Mouse (Mus musculus): ENCODE data around the gene Sirt3. TPM values are rescaled to one million over a fixed set of nuclear protein-coding genes. Genes with fewer than 3 reads are reported as not detected.
A peak's percentile ranks its signal among the peaks of the same experiment; 100 is the strongest.

Sirt3 gene
- total RNA-seq (2021): 63.5 and 64.7 TPM in 2 replicates
- long read RNA-seq, experiment 1, transcript Sirt3-202 (7 exons, 1,416 nt): major isoform, 25 of 68 reads
- long read RNA-seq, experiment 1, partial matches to known transcripts: 4 of 68 reads
- long read RNA-seq, experiment 1, other reads (novel, unspliced or antisense): 37 of 68 reads
- long read RNA-seq, experiment 2, transcript Sirt3-202 (7 exons, 1,416 nt): major isoform, 27 of 85 reads
- long read RNA-seq, experiment 2, partial matches to known transcripts: 7 of 85 reads
- long read RNA-seq, experiment 2, other reads (novel, unspliced or antisense): 49 of 85 reads

DNA sequence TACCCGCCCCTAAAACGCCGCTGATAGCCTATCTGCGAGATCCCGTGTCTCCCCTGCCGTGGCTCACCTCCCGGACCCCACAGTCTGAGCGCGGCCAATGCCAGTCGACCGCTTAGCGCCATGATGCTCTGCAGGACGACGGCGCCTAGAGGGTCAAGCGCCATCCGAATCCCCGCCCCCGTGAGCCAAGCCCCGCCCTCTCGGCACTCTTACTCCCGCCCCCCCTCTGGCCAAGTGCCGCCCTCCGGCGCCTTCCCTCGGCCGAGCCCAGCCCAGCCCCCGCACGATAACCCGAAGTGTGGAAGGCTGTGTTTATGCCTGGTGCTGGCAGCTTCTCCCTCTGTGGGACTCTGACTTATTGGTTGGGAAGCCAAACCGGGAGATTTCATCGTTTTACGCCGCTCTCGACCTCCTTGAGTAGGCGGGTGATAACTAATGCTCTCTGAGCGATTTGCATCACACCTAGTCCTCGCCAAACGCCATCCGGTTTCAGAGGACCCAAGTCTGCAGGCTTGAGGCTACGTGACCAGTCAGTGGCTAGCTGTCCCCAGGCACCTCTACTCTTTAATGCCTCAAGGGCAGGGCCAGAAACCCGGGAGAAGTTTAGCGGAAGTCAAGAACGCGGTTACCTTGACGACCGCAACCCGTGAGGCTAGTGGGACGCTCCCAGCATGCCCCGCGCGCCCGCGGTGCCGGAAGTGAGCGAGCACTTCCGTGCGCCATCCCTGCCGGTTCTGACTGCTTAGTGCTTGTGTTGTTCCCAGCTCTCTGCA, at the start of gene Sirt3, which contains the start of gene Psmd13:
Sirt3 (minus strand) TSS at position 614 of the 773 bp plus-strand sequence.
Psmd13 (plus strand) TSS at position 273 of the 773 bp plus-strand sequence.
- peak; percentile 97 for DNase-seq

DNA sequence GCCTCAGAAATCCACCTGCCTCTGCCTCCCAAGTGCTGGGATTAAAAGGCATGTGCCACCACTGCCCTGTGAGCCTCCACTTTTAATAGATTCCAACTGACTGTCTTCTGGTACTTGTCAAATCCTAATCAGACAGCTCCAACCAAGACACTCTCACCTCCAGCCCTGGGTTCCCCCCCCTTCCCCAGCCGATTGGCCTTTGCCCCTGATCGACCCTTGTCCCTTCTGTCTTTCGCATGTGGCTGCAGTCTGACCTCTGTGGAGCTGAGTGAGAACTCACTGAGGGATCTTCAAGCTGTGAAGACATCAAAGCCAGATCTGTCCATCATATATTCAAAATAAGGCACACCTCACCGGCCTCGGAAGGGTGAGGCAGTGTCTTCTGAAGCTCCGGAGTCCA, 45.1 kb upstream of the Sirt3 start:
- DNase-seq: no peak

DNA sequence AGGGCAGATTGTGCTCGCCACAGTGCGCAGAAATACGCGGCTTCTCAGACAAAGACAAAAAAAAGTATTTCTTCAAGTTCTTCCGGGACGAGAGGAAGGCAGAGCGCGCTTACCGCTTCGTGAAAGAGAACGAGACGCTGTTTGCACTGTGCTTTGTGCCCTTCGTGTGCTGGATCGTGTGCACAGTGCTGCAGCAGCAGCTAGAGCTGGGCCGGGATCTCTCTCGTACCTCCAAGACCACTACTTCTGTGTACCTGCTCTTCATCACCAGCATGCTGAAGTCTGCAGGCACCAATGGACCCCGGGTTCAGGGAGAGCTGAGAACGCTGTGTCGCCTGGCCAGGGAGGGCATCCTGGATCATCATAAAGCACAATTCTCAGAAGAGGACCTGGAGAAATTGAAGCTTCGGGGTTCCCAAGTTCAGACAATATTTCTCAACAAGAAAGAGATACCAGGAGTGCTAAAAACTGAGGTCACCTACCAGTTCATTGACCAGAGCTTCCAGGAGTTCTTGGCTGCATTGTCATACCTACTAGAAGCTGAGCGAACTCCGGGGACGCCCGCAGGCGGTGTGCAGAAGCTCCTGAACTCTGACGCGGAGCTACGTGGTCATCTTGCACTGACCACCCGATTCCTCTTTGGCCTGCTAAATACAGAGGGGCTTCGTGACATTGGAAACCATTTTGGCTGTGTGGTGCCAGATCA, 41.1 kb upstream of the Sirt3 start:
- DNase-seq: no peak

DNA sequence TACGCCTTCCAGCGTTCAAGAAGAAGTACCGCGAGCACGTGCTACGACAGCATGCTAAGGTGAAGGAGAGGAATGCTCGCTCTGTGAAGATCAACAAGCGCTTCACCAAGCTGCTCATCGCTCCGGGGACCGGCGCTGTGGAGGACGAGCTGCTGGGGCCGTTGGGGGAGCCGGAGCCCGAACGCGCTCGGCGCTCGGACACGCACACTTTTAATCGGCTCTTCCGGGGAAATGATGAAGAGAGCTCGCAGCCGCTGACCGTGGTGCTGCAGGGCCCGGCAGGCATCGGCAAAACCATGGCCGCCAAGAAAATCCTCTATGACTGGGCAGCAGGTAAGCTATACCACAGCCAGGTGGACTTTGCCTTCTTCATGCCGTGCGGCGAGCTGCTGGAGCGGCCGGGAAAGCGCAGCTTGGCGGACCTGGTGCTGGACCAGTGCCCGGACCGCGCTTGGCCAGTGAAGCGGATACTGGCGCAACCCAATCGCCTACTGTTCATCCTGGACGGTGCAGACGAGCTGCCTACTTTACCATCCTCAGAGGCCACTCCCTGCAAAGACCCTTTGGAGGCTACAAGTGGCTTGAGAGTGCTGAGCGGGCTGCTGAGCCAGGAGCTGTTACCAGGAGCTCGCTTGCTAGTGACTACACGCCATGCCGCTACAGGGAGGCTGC, 40.4 kb upstream of the Sirt3 start:
- DNase-seq: peak; percentile 77

DNA sequence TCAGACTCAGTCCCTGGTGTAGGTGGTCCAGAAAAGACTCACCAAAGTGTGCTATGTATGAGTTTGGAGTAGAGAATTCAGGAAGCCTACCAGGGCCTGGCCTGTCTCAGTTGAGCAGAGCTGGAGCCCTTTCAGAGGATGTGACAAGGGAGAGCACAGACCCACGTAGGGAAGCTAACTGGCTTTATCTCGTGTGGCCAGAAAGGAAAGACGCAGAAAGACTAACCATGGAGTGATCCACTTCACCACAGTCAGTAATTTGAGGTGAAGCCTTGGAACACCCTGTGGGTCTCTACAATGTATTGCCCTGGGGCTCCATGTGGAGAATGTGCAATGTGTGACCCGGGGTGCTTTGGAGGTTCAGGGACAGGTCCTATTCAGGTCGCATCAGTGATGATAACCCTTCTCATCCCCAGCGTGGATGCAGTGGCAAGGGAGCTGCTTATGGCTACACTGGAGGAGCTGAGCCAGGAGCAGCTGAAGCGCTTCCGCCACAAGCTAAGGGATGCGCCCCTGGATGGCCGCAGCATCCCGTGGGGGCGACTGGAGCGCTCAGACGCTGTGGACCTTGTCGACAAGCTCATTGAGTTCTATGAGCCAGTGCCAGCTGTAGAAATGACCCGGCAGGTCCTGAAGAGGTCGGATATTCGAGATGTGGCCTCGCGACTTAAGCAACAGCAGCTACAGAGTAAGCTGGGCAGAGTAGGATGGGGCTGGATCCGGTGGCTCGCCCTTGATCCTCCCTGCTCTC, 39.3 kb upstream of the Sirt3 start:
- DNase-seq: no peak

DNA sequence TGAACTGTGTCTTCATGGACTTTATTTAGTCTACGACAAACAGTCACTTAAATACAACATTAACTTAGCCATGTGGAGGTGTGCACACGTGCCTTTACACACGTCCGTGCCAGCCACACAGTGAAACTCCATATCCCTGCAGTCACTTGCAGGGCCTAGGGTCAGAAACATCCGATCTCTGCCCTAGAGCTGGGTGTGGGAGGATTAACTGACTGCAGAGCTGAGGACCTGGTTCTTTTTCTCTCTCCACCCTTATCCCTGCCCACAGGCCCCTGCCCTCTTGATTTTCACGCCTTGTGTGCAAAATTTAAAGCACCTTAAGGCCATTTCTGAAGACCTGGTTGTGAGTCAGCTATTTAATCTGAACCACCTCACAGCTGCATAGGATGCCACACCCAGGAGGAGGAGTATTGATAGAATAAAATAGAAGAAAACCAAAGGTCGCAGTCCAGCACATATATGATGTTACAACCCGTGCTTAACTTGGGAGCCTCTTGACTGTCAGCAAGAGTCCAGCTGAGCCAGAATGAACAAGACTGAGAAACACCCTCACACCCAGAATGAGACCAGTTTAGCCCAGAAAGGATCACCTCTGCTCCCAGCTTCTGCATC, 38.4 kb upstream of the Sirt3 start, which contains the start of gene Nlrp6:
Nlrp6 (plus strand) TSS at position 485 of the 612 bp plus-strand sequence.
- DNase-seq: no peak

DNA sequence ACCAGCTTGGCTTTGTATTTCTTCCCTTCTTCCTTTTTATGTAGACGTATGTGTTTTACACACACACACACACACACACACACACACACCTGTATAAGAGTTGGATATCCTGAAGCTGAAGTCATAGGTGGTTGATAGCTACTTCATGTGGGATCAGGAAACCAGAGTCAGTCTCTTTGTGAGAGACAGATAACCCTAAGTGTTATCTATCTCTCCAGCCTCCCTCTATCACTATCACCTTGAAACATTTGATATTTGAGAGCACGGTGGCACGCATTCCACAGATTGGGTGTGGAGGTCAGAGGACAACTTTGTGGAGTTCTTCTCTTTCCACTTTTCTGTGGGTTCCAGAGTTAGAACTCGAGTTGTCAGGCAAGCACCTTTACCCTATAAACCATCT, 37.8 kb upstream of the Sirt3 start:
- no peak for DNase-seq

DNA sequence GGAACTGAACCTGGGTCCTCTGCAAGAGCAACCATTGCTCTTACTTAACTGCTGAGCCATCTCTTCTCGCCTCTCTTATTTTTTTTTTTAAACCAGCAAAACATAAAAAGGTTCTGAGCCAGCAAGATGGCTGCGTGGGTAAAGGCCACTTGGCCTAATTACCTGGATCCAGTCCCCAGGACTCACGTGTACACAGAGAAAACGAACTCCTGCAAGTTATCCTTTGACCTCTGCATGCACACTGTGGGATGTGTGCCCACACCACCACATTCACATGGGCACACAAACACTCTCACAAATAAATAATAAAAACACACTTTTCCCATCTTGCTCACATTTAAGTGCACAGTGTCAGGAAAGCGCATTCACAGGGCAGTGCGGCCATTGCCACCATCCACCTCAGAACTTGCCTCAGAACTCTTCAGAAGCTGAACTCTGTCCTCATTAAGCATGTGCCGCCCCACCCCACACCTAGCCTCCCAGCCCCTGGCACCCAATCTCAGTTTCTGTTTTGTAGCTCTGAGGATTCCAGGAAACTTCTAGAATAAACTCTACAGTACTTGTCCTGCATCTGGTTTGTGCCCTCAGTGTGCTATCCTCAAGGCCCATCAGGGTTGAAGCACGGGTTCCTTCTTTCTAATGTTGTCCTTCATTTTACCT, 32.1 kb upstream of the Sirt3 start:
- no peak for DNase-seq

DNA sequence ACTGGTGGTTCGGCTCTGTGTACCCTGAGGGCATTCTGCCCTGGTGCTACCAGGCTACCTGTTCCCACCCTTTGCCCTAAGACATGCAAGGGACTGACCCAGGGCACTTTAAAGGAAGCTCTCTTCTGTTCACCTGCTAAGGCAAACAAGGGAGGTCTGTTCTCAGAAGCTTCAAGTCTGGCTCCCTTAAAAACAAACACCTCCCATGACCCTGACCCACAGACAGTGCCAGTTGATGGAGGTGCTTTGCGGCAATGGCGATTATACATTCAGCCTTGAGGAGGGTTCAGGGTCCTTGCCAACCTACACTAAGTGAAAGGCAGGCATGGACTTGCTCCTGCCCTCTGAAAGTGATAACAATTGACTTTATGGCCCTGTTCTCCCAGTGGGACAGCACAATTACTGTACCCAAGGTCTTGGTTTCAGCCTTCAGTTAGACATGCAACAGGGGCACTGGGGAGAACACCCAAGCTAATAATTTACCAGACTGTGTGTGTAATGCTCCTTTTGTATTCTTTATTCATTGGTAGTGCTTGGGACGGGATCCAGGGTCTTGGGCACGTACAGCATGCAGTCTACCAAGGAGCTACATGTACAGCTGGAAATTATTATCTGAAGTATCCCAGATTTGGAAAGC, 30.9 kb upstream of the Sirt3 start:
- no peak for DNase-seq

DNA sequence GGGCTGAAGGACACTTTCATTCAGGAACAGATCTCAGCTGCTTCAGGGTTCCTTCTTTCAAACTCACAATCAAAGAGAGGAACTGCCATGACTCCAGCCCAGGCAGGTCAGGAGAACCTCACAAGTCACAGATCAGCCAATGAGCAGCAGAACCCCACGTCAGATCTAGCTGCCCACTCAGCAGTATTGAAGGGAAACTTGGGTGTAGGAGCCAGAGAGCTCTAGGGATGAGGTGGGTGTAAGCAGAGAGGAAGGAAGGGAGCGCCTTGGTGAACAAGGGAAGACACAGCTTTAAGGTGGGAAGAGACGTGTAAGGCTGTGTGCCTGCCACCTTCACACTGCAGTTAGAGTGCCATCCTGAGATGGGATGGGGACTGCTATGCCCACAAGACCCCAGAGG, 30.2 kb upstream of the Sirt3 start:
- DNase-seq: no peak

DNA sequence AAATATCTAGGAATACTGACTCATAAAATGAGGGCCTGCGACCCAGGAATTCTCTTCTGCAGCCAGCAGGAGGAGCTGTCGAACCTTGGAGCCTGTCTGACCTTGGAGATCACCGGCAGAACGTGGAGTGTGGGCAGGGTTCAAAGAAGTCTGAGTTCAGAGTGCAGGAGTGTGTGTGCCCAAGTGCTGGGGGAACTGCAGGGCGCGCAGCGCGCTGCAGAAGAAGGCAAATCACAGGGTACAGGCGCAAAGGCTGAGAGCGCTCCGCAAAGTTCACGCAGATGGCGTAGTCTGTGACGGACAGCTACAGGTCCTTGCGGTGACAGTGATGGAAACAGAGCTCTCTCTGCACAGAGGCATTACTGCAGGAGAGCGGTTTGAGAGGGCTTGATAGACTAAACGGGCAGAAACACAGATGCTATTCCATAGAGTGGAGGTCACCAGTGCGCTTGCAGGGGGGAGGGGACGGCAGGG, 26.6 kb upstream of the Sirt3 start:
- peak; percentile 91 for DNase-seq

DNA sequence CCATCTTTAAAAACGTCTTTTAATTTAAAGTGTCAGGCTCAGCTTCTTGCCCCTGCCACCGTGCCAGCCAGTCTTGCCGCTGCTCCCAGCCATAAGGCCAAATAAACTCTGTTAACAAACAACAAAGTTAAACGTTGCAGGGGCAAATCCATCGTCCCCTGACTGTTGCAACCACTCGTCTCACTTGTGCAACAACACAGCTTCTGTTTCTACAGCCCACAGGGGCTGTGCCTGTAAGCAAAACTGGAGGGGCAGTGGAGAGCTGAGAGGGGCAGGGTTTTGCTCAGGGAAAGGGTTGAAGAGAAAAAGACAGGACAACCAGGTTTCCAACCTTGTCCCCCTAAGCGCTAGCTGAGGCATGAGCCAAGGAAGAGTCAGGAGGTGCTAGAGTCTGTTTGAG, 26.1 kb upstream of the Sirt3 start:
- DNase-seq: no peak

DNA sequence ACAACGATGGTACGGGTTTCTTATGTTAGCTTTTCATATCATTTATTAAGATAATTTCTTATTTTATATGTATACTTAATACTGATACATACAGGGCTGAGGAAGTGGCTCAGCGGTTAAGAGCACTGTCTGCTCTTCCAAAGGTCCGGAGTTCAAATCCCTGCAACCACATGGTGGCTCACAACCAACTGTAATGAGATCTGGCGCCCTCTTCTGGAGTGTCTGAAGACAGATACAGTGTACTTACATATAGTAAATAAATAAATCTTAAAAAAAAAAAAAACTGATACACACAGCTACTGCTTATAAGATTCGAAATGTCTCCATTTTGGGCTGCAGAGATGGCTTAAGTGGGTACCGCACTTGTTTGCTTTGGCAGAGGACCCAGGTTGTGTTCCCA, 25.6 kb upstream of the Sirt3 start:
- no peak for DNase-seq

DNA sequence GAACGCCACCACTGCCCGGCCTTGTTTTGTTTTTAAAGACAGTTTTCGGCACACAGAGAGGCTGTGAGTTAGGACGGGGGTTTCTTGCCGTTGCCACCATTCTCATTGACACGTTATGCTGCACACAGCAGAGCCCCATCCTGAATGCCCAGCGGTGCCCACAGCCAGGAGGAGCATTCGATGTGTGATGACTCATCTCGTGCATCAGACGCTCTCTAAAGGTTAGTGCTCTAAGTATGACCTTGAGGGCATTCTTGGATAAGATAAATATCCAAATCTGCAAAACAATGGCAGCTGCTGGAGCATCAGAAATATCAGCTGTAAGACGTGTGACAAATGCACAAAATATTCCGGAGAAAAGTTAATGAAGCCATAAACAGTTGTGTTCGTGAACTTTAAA, 25.0 kb upstream of the Sirt3 start:
- DNase-seq: peak; percentile 69

DNA sequence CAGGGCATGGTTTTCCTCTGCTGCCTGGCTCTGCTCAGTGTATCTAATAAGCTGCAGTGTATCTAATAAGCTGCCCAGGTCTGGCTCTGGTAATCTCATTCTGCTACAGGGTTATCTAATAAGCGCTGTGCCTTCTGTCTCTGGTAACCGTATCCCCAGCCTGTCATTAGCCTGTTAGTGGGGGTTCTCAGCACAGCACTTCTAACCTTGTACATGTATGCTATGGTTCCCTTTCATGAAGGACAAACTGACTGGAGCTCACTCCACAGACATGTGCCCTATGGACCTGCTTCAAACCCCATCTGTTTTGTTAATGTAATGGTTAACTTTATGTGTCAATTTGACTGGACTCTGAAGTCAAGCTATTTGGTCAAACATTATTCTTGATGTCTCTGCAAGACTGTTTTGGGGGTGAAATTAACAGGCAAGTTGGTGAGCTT, 23.6 kb upstream of the Sirt3 start:
- DNase-seq: no peak

DNA sequence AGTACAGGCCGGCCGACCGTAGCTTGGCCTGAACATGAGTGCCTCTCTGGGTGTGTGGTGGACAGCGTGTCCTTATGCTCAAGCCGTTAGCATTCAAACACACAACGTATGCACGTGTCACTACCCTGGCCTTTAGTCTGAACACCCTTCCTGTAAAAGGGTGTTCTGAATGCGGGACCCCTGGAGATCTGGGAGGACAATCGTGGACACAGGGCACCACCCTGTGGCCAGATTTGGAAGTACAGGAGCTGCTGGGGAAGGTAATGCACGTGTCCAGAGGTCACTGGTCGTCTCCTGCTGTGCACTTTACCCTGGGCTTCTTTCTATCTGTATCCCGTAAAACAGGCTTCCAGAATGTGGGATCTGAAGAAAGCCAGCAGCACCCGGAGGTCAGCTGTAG, 21.1 kb upstream of the Sirt3 start:
- peak; percentile 85 for DNase-seq

DNA sequence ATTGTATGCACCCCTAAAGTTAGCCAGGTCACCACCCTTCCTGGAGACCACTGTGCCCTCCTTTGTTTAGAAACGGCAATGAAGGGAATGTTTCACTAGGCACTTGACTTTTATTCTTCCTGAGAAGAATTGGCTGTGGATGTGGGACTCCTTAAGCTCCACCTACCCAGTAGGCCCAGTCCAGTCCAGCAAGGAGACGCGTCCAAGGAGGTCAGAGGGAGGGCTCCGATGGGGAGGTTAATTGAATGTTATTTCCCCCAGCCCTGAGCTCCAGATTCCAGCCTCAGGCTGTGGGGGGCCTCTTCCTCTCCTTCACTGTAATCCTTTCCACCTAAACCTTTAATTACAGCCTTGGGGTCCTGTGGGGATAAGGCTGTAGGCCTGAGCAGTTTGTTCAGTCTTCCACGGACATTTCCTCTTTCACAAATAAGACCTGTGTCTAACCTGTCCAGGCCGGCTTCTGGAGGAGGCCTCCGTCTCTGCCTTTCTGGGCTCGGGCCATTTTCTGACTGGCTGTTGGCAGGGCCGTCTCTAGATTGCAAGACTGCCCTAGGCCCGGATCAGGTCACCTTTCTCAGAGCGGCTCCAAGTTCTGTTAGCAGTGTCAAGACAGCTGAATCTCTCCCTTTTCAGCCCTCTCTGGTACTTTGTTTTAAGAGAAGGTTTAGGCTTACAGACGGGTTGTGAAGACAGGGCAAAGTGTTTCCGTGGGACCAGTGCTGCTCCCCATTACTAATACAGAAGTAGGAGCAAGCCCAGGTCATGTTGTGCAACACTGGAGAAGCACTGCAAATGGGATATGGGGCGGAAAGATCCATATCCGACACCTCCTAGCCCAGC, 20.1 kb upstream of the Sirt3 start:
- DNase-seq: peak; percentile 75

DNA sequence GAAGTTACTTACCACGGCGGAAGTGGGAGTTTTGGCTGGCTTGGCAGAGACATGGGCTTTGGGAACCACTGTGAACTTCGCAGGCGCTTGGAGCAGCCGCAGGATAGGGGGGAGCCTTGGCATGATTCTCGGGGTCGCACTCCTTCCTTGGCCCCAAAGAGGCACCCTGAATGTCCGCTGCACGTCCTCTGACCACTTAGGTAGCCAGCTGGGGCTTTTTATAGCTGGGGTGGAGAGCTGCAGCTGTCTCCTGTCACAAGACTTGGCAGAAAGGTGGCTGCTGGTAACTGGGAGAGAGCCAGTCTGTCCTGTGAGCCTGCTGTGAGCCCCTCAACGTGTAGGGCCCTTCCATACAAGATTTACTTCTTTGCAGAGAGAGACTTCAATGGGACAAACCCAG, 18.1 kb upstream of the Sirt3 start, which contains the start of gene Cox8b:
Cox8b (minus strand) TSS at position 227 of the 400 bp plus-strand sequence.
- DNase-seq: peak; percentile 43

DNA sequence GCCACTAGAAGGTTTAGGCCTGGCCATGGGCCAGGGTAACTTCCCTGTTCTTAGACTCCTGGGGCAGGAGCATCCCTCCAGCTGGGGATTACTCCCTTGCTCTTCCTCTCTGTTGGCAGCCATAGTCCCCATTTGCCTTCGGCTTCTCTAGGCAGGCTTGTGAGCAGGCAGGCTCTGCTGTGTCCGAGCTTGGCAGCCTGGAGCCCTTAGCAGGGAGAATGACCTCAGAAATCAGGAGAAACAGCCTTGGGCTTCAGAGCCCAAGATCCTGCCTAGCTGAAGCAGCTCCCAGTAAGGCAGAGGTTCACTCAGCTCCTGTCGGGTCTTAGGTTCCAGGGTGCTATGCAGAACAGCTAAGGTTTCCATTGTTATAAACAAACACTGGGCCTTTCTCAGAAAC, 17.0 kb upstream of the Sirt3 start:
- peak; percentile 66 for DNase-seq

Measured in adrenal gland, postnatal 14 days (tissue).